Mouse (Mus musculus) heart, adult 2 months (tissue): ENCODE measurements around the gene Gm10778. TPM values are rescaled to one million over a fixed set of nuclear protein-coding genes. Genes with fewer than 3 reads are reported as not detected.
"Not testable (repeated sequence)": the region's sequence is repeated elsewhere in the genome, so short reads cannot be mapped to it uniquely, and the experiment has no call there.

ENCODE experiments used
- DNase-seq, 2 experiments: peaks; one replicate each; pipeline ENCODE4 v3.0.0; 2021
- H3K27ac ChIP-seq: fragments of 200-600 bp; 2 replicates; pipeline ENCODE4 v1.8.1; 2022
- H3K27me3 ChIP-seq: fragments of 200-500 bp; 2 replicates; pipeline ENCODE4 v1.6.1; 2012; ENCODE audit warnings: mild to moderate bottlenecking, low read length, inconsistent platforms, mixed read lengths; ENCODE audit not compliant: control insufficient read depth, insufficient read depth
- H3K36me3 ChIP-seq: fragments of 200-500 bp; 2 replicates; pipeline ENCODE4 v1.6.1; 2012; ENCODE audit warnings: low read length, inconsistent platforms; ENCODE audit not compliant: control insufficient read depth, insufficient read depth
- H3K4me1 ChIP-seq: fragments of 200-500 bp; 2 replicates; pipeline ENCODE4 v1.6.1; 2011; ENCODE audit warnings: low read length; ENCODE audit not compliant: control insufficient read depth, insufficient read depth
- H3K4me3 ChIP-seq: fragments of 200-600 bp; 2 replicates; pipeline ENCODE4 v1.8.1; 2022
- H3K79me2 ChIP-seq: fragments of 200-500 bp; replicated peaks from 2 replicates; pipeline ENCODE4 v1.6.1; 2012; ENCODE audit warnings: mild to moderate bottlenecking, inconsistent platforms, low read length, moderate library complexity, mixed read lengths; ENCODE audit not compliant: control insufficient read depth, insufficient read depth
- H3K9ac ChIP-seq: fragments of 200-500 bp; 2 replicates; pipeline ENCODE4 v1.6.1; 2012; ENCODE audit warnings: low read depth, mild to moderate bottlenecking, control low read depth, inconsistent platforms, low read length, mixed read lengths
- CTCF ChIP-seq: fragments of 200-600 bp; IDR thresholded peaks from 2 replicates; pipeline ENCODE4 v1.8.1; 2022; ENCODE audit warnings: antibody characterized with exemption, mild to moderate bottlenecking, moderate library complexity
- EP300 ChIP-seq: fragments of 200-500 bp; IDR thresholded peaks from 2 replicates; pipeline ENCODE4 v1.6.1; 2011; ENCODE audit warnings: low read depth, low read length, control low read depth; ENCODE audit not compliant: insufficient read depth
- POLR2A ChIP-seq: fragments of 200-500 bp; IDR thresholded peaks from 2 replicates; pipeline ENCODE4 v1.6.1; 2011; ENCODE audit warnings: mild to moderate bottlenecking, low read depth, low read length, control low read depth; ENCODE audit not compliant: insufficient read depth
- WGBS: fragments of 180-500 bp; shearing (Covaris S2); methylation state at CpG from one replicate; pipeline ENCODE4 v1.1.7; 2018; 5-methylcytosine and 5-hydroxymethylcytosine counted together
- intact Hi-C: fragments of 180-260 bp; cut with DNase I; formaldehyde crosslinking; loops from one replicate; pipeline ENCODE4 v1.15.1; 2025
- long read RNA-seq: library from polyadenylated mRNA; stranded (forward); transcript quantifications from one replicate; pipeline ENCODE4 v2.0.0, GENCODE M21; 2021
- polyA plus RNA-seq: library from polyadenylated mRNA; depleted of rRNA; stranded (reverse); fragments of >200 nt; gene quantifications from 2 replicates; pipeline ENCODE4 v1.2.3, GENCODE M21; 2012; rRNA removed
- total RNA-seq, 2 experiments: library from RNA; stranded (reverse); gene quantifications; 2 replicates each; pipeline ENCODE4 v1.2.3; 2021

The Gm10778 gene
- total RNA-seq, result 1 to 10 TPM; 2.1 to 2.4 TPM
- 0.59 and 1.2 TPM in 2 replicates for polyA plus RNA-seq
- long read RNA-seq, full-length matches to known transcripts, result 2 of 2 reads
- long read RNA-seq, partial matches to known transcripts, result 0 of 2 reads
- long read RNA-seq, other reads (novel, unspliced or antisense), result 0 of 2 reads

DNA sequence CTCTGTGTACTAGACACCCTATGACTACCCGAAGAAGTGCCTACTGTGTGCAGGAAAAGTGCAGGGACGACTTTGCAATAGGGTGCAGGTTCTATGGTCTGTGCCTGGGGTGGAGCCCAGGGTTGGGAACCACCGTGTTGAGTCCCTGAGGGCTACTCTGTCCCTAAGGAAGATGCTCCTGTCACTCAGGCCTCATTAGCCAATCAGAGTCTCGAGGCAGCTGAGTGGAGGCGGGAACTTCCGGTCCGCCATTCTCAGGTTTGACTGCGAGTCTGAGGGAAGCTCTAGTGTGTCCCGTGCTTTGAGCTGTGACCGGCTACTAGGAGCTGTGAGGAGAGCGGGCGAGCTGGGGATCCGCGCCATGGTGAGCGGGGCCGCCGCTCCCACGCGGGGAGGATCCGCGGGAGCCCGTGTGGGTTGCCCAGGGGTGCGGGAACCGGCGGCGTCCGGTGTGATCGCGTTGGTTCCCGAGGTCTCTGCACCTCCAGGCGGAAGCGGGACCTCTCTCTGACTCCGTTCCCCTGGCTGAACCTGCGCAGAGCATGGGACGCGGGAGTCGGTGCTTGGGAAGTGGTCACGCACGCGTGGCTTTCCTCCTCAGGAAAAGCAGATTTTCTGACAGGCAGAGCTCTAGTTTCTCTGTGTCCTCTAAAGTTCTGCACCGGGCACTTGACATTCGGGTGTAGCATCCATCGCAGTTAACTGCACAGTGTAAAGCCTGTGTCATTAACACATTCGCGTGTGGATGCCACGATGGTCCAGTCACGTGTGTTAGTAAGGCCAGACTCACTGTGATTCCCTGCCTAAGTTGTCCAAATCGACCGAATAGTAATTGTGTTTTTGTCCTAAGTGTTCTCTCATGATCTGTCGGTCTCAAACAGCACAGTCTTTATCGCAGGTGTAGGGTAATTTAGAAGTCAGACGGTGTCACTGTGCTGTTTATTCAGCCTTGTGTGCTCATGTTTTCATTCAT is at the start of gene Gm10778:
Gm10778 (plus strand) TSS at position 257 of the 973 bp plus-strand sequence.
- intact Hi-C loops, H3K4me1 ChIP-seq, H3K79me2 ChIP-seq, H3K36me3 ChIP-seq, H3K27me3 ChIP-seq: not testable (repeated sequence)
- TF ChIP-seq POLR2A, result peak; percentile 64; the same call in 1 of the 2 replicates
- peak; percentile 89 for DNase-seq
- Histone ChIP-seq H3K9ac (peak within 1 kb of the TSS; percentile 70), H3K4me3 (peak within 1 kb of the TSS; percentile 53), H3K27ac (peak within 1 kb of the TSS; percentile 65)
- 2% methylated on average over 34 of the region's 52 CpGs for WGBS

GRCm38 (mm10) chr10:81599630-81600029 is 49.2 kb upstream of the Gm10778 start:
- 84% methylated on average over 5 of the region's 5 CpGs for WGBS
- Histone ChIP-seq H3K36me3 (no peaks in the 10 kb centered on the region), H3K27ac (no peak overlapping the region), H3K4me3 (no peak overlapping the region), H3K27me3 (no peaks in the 10 kb centered on the region), H3K4me1 (peaks cover 10% of the 10 kb centered on the region), H3K79me2 (no peaks in the 10 kb centered on the region), H3K9ac (no peak overlapping the region)
- DNase-seq, result no peak
- intact Hi-C loops, result loop anchor here (2.0 kb wide), 1 partner anchor 25 kb away; the partner anchor contains the start of gene Tle2
- TF ChIP-seq CTCF, result no peak
- TF ChIP-seq POLR2A, result no peak
- TF ChIP-seq EP300, result no peak

GRCm38 (mm10) chr10:81600096-81600495 is 48.8 kb upstream of the Gm10778 start:
- H3K27me3 ChIP-seq, result no peaks in the 10 kb centered on the region
- 53% methylated on average over 10 of the region's 10 CpGs for WGBS
- peak overlapping the region; percentile 55; the same call in 1 of the 2 replicates for H3K27ac ChIP-seq
- no peaks in the 10 kb centered on the region for H3K79me2 ChIP-seq
- DNase-seq, result no peak
- H3K36me3 ChIP-seq, result no peaks in the 10 kb centered on the region
- no peak overlapping the region for H3K4me3 ChIP-seq
- peaks cover 13% of the 10 kb centered on the region for H3K4me1 ChIP-seq
- TF ChIP-seq EP300 (no peak), CTCF (no peak), POLR2A (no peak)
- intact Hi-C loops, result no loop called here
- H3K9ac ChIP-seq, result no peak overlapping the region

GRCm38 (mm10) chr10:81600738-81601203 is 48.1 kb upstream of the Gm10778 start, which contains the start of gene Tle6:
Gene Tle6 (minus strand): TSS chr10:81601073.
- Histone ChIP-seq H3K4me3 (peak within 1 kb of the TSS; percentile 42), H3K4me1 (peaks cover 13% of the 10 kb centered on the region), H3K27ac (peak within 1 kb of the TSS; percentile 55), H3K36me3 (no peaks in the 10 kb centered on the region), H3K27me3 (no peaks in the 10 kb centered on the region), H3K9ac (peak within 1 kb of the TSS; percentile 7), H3K79me2 (no peaks in the 10 kb centered on the region)
- intact Hi-C loops, result no loop called here
- DNase-seq, result peak; percentile 93 to 94
- 1% methylated on average over 28 of the region's 28 CpGs for WGBS
- TF ChIP-seq CTCF (no peak), POLR2A (0 out of 2 replicates have a peak, but pooled peaks have one; percentile 24)

- Histone ChIP-seq H3K9ac (peak overlapping the region; percentile 7), H3K79me2 (no peaks in the 10 kb centered on the region), H3K4me1 (peaks cover 11% of the 10 kb centered on the region), H3K4me3 (peak overlapping the region; percentile 42), H3K27ac (peak overlapping the region; percentile 55), H3K27me3 (no peaks in the 10 kb centered on the region), H3K36me3 (no peaks in the 10 kb centered on the region)
- TF ChIP-seq POLR2A (no peak), EP300 (no peak), CTCF (no peak)
- DNase-seq, result no peak
- 43% methylated on average over 7 of the region's 7 CpGs for WGBS
- intact Hi-C loops, result no loop called here
These were observed 47.4 kb upstream of the Gm10778 start for GRCm38 (mm10) chr10:81601396-81601905.

DNA sequence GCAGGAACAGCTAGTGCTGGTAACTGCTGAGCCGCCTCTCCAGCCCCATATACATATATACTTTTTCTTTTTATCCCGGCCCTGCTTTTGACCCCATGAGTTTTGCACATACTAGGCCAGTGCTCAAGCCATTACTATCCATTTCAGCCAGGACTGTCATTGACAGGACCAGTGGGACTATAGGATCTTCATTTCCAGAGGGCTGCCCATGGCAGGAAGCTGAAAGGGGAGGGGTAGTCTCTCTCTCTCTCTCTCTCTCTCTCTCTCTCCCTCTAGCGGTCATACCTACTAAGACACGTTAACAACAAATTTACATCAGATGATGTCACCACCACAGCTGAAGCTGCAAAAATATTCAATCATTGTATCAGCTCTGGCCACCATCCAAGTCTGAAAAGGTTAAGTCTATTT is 46.1 kb upstream of the Gm10778 start:
- intact Hi-C loops, result no loop called here
- H3K4me1 ChIP-seq, result peaks cover 12% of the 10 kb centered on the region
- no peaks in the 10 kb centered on the region for H3K27me3 ChIP-seq
- H3K9ac ChIP-seq, result no peak overlapping the region
- no peak overlapping the region for H3K4me3 ChIP-seq
- no peak overlapping the region for H3K27ac ChIP-seq
- 25% methylated on average over 4 of the region's 4 CpGs for WGBS
- no peak for TF ChIP-seq POLR2A
- peak; percentile 75 for TF ChIP-seq CTCF
- peak in 1 of 2 experiments; percentile 30 for DNase-seq
- no peaks in the 10 kb centered on the region for H3K36me3 ChIP-seq
- H3K79me2 ChIP-seq, result no peaks in the 10 kb centered on the region
